Mouse (Mus musculus): ENCODE measurements around the gene Uba52. TPM values are rescaled to one million over a fixed set of nuclear protein-coding genes. Genes with fewer than 3 reads are reported as not detected.
A peak's percentile ranks its signal among the peaks of the same experiment; 100 is the strongest.

The Uba52 gene
- total and polyA plus RNA-seq, 3 experiments = 626 to 1,595 (median 1,480) TPM

DNA sequence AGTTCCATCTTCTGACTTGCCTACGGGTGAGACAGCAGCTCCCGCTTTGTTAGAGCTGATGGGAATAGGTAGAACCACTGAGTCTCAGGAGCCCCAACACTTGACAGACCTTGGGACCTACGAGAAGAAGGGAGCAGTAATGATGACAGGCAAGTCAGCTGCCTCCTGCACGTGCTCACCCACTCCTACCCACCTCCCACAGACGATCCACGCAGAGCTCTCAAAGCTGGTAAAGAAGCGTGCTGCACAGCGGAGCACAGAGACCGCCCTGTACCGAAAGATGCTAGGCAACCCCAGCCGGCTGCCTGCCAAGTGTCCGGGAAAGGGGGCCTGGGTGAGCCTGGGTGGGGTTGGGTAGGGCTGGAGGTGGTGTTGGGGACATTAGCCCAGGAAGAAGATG lies 23.7 kb upstream of the Uba52 start:
- DNase-seq = no peak
- 93% methylated on average over 12 of the region's 12 CpGs for WGBS
- H3K27ac ChIP-seq = no peak overlapping the region
- H3K79me2 ChIP-seq (replicated peaks; ENCODE audit: control insufficient read depth, insufficient read depth, low read length) = 0 out of 2 replicates have a peak, but pooled peaks cover 1% of the 10 kb centered on the region
- 0 out of 2 replicates have a peak, but pooled peaks cover 1% of the 10 kb centered on the region for H3K4me1 ChIP-seq (ENCODE audit: control insufficient read depth, insufficient read depth, low read length)
- TF ChIP-seq EP300 (IDR thresholded peaks at IDR 0.05; ENCODE audit: insufficient read depth, low read depth, low read length) = no peak
- TF ChIP-seq POLR2A (IDR thresholded peaks at IDR 0.05; ENCODE audit: insufficient read depth, low read depth, low read length) = no peak
- TF ChIP-seq CTCF (IDR thresholded peaks at IDR 0.05) = no peak
- no peaks in the 10 kb centered on the region for H3K36me3 ChIP-seq (ENCODE audit: control insufficient read depth, insufficient read depth, low read length)
- no peak overlapping the region for H3K9ac ChIP-seq (ENCODE audit: low read depth, low read length)
- H3K27me3 ChIP-seq (ENCODE audit: control insufficient read depth, insufficient read depth, low read length) = no peaks in the 10 kb centered on the region
- H3K4me3 ChIP-seq = no peak overlapping the region
- intact Hi-C loops (cut with DNase I) = no loop called here

GRCm38 (mm10) chr8:70530314-70530713 lies 19.7 kb upstream of the Uba52 start:
- TF ChIP-seq POLR2A (IDR thresholded peaks at IDR 0.05; ENCODE audit: insufficient read depth, low read depth, low read length) = no peak
- peak; percentile 9; the same call in 1 of the 2 replicates for TF ChIP-seq CTCF (IDR thresholded peaks at IDR 0.05)
- H3K27ac ChIP-seq = no peak overlapping the region
- H3K9ac ChIP-seq (ENCODE audit: low read depth, low read length) = no peak overlapping the region
- H3K27me3 ChIP-seq (ENCODE audit: control insufficient read depth, insufficient read depth, low read length) = no peaks in the 10 kb centered on the region
- 96% methylated on average over 2 of the region's 2 CpGs for WGBS
- intact Hi-C loops (cut with DNase I) = no loop called here
- H3K36me3 ChIP-seq (ENCODE audit: control insufficient read depth, insufficient read depth, low read length) = no peaks in the 10 kb centered on the region
- peaks cover 3% of the 10 kb centered on the region; the same call in 1 of the 2 replicates for H3K4me1 ChIP-seq (ENCODE audit: control insufficient read depth, insufficient read depth, low read length)
- H3K4me3 ChIP-seq = no peak overlapping the region
- DNase-seq = no peak
- H3K79me2 ChIP-seq (replicated peaks; ENCODE audit: control insufficient read depth, insufficient read depth, low read length) = peaks cover 1% of the 10 kb centered on the region; the same call in 1 of the 2 replicates

DNA sequence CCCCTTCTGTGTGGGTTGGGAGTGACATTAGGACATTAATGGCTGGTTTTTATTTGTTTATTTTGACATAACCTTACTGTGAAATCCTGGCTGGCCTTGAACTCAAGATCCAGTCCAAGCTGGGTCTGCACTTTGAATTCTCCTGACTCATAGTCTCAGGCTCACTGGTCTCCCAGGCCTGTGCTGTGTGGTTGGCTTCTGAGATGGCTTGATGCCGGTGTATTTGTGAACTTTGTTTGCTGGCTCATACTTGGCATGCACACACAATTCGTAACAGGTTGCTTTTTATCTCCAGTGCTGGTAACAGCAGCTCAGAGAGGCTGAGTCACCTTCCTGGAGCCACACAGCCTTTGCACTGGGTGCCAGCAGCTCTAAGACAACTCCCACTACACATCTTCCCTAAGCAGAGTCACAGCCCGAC lies 19.1 kb upstream of the Uba52 start:
- Histone ChIP-seq H3K79me2 (replicated peaks; ENCODE audit: control insufficient read depth, insufficient read depth, low read length) (peaks cover 1% of the 10 kb centered on the region; the same call in 1 of the 2 replicates), H3K4me1 (ENCODE audit: control insufficient read depth, insufficient read depth, low read length) (peaks cover 3% of the 10 kb centered on the region; the same call in 1 of the 2 replicates), H3K27me3 (ENCODE audit: control insufficient read depth, insufficient read depth, low read length) (no peaks in the 10 kb centered on the region), H3K36me3 (ENCODE audit: control insufficient read depth, insufficient read depth, low read length) (no peaks in the 10 kb centered on the region), H3K9ac (ENCODE audit: low read depth, low read length) (no peak overlapping the region), H3K4me3 (no peak overlapping the region), H3K27ac (no peak overlapping the region)
- no peak for DNase-seq
- intact Hi-C loops (cut with DNase I) = loop anchor here (10.0 kb wide), 1 partner anchor 245 kb away; the partner anchor contains the start of gene Pik3r2
- no peak for TF ChIP-seq POLR2A (IDR thresholded peaks at IDR 0.05; ENCODE audit: insufficient read depth, low read depth, low read length)
- TF ChIP-seq EP300 (IDR thresholded peaks at IDR 0.05; ENCODE audit: insufficient read depth, low read depth, low read length) = no peak
- TF ChIP-seq CTCF (IDR thresholded peaks at IDR 0.05) = no peak
- 86% methylated on average over 3 of the region's 3 CpGs for WGBS

GRCm38 (mm10) chr8:70529299-70529698 lies 18.7 kb upstream of the Uba52 start:
- no peaks in the 10 kb centered on the region for H3K36me3 ChIP-seq (ENCODE audit: control insufficient read depth, insufficient read depth, low read length)
- no peak for TF ChIP-seq CTCF (IDR thresholded peaks at IDR 0.05)
- no peak for TF ChIP-seq POLR2A (IDR thresholded peaks at IDR 0.05; ENCODE audit: insufficient read depth, low read depth, low read length)
- no peak for TF ChIP-seq EP300 (IDR thresholded peaks at IDR 0.05; ENCODE audit: insufficient read depth, low read depth, low read length)
- no peak for DNase-seq
- peaks cover 3% of the 10 kb centered on the region; the same call in 1 of the 2 replicates for H3K4me1 ChIP-seq (ENCODE audit: control insufficient read depth, insufficient read depth, low read length)
- peaks cover 1% of the 10 kb centered on the region; the same call in 1 of the 2 replicates for H3K79me2 ChIP-seq (replicated peaks; ENCODE audit: control insufficient read depth, insufficient read depth, low read length)
- no peak overlapping the region for H3K4me3 ChIP-seq
- 58% methylated on average over 5 of the region's 5 CpGs for WGBS
- H3K9ac ChIP-seq (ENCODE audit: low read depth, low read length) = no peak overlapping the region
- intact Hi-C loops (cut with DNase I) = loop anchor here (10.0 kb wide), 1 partner anchor 246 kb away; the partner anchor contains the start of gene Pik3r2
- H3K27me3 ChIP-seq (ENCODE audit: control insufficient read depth, insufficient read depth, low read length) = no peaks in the 10 kb centered on the region
- H3K27ac ChIP-seq = no peak overlapping the region

DNA sequence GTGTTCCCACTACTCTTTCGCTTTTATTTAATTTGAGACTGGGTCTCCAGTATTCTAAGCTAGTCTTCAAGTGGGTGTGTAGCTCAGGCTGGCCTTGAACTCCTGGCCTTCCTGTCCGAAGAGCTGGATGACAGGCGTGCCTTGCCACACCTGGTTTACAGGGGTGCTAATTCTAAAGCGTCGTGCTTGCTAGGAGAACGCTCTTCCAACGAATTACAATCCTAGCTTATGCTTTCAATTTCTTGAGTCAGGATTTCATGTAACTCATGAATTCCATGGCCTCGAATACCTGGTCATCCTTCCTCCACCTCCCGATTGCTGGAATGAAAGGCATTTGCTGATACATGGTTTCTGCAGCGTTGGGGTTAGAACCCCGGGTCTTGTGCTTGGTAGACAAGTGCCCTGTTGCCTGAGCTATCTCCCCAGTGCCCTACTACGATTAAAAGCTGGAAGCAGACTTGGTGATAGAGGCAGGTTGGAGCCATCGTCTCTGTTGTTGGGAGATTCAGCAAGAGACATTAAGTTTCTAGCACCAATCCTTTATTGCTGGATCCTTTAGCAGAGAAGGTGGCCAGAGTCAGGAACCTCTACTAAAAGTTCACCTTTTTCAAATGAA lies 17.7 kb upstream of the Uba52 start:
- Histone ChIP-seq H3K9ac (ENCODE audit: low read depth, low read length) (peak overlapping the region; percentile 86), H3K79me2 (replicated peaks; ENCODE audit: control insufficient read depth, insufficient read depth, low read length) (peaks cover 1% of the 10 kb centered on the region; the same call in 1 of the 2 replicates), H3K36me3 (ENCODE audit: control insufficient read depth, insufficient read depth, low read length) (no peaks in the 10 kb centered on the region), H3K27ac (peak overlapping the region; percentile 96), H3K27me3 (ENCODE audit: control insufficient read depth, insufficient read depth, low read length) (no peaks in the 10 kb centered on the region), H3K4me3 (peak overlapping the region; percentile 97), H3K4me1 (ENCODE audit: control insufficient read depth, insufficient read depth, low read length) (peaks cover 3% of the 10 kb centered on the region)
- TF ChIP-seq POLR2A (IDR thresholded peaks at IDR 0.05; ENCODE audit: insufficient read depth, low read depth, low read length) = no peak
- no peak for TF ChIP-seq EP300 (IDR thresholded peaks at IDR 0.05; ENCODE audit: insufficient read depth, low read depth, low read length)
- intact Hi-C loops (cut with DNase I) = loop anchor here (10.0 kb wide), 1 partner anchor 247 kb away; the partner anchor contains the start of gene Pik3r2
- no peak for DNase-seq
- WGBS = 12% methylated on average over 13 of the region's 13 CpGs
